Mouse (Mus musculus): ENCODE measurements around the gene Kifc3.
"Not testable (repeated sequence)": the region's sequence is repeated elsewhere in the genome, so short reads cannot be mapped to it uniquely, and the experiment has no call there.

DNA sequence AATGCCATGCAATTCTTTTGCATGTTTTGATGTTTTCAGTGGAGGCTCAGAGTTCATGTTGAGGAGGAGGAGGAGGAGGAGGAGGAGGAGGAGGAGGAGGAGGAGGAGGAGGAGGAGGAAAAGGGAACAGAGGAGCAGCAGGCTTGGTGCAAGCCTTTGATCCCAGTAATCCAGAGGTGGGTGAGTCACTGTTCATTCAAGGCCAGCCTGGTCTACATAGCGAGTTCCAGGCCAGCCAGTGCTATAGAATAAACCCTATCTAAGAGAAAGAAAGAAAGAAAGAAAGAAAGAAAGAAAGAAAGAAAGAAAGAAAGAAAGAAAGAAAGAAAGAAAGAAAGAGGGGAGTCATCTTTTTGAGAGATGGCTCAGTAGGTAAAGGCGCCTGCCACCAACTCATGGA, 38.6 kb downstream of the Kifc3 start:
- TF ChIP-seq CTCF (conservative IDR thresholded peaks at IDR 0.05; ENCODE audit: low read length); NANOG (IDR thresholded peaks at IDR 0.05; ENCODE audit: borderline replicate concordance, low read length); POU5F1 (IDR thresholded peaks at IDR 0.05; ENCODE audit: borderline replicate concordance, low read length): not testable (repeated sequence)
